Mouse (Mus musculus): ENCODE measurements at regions not wholly inside any gene's neighbourhood (a gene's known extent, or its start where the extent isn't known, plus 50 kb on each side); places are given as distances from the start of the nearest gene placed in this dataset.
A peak's percentile ranks its signal among the peaks of the same experiment; 100 is the strongest.

DNA sequence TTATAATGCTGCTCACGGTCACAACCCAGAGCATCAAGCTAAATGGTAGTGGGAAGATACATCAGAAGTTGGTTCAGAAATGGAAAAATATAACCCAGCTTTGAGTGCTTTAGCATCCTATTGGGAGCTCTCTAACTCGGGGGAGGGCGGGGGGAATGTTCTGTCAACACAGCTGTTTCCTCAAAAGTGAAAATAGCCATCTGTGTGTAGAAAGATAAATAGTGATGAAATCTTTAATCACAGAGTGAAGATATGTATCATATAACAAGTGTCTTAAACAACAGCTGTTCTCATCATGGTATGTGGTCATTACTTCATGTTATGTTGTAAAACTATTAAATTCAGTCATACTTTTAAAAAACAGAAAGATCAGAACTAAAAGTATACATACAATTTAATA, 248.4 kb upstream of the Siglech start:
- H3K27me3 ChIP-seq (replicated peaks): no peaks in the 10 kb centered on the region
- H3K4me1 ChIP-seq: no peaks in the 10 kb centered on the region
- H3K9me3 ChIP-seq: no peaks in the 10 kb centered on the region
- H3K36me3 ChIP-seq (replicated peaks): no peaks in the 10 kb centered on the region
- no peak overlapping the region for H3K4me2 ChIP-seq
- no peak for ATAC-seq (replicated peaks)
- no peak overlapping the region for H3K27ac ChIP-seq
- 78% methylated on average over 3 of the region's 3 CpGs for WGBS
- H3K4me3 ChIP-seq: no peak overlapping the region
- H3K9ac ChIP-seq: no peak overlapping the region

DNA sequence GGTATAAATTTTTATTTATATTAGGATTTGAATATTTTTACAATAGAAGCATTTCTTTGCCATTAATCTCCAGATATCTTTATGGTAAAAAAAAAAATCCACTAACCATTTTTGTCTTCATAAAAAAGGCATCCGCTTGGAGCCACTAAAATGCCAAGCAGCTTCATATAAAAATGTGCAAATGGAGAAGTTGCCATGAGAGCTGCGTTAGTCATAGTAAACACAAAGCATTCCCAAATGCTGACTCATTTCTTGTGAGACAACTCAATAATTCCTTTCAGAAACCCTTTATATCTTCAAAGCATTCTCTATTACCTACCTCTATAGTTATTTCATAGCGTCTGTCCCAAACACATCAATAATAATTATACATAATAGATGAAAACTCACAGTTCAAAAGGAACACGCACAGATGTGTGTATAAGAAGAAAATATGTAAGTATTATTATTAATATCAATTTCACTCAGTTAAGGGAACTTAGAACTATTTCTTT, 228.1 kb upstream of the Siglech start:
- WGBS: 79% methylated on average over 4 of the region's 4 CpGs
- ATAC-seq (replicated peaks): no peak
- H3K9ac ChIP-seq: no peak overlapping the region

DNA sequence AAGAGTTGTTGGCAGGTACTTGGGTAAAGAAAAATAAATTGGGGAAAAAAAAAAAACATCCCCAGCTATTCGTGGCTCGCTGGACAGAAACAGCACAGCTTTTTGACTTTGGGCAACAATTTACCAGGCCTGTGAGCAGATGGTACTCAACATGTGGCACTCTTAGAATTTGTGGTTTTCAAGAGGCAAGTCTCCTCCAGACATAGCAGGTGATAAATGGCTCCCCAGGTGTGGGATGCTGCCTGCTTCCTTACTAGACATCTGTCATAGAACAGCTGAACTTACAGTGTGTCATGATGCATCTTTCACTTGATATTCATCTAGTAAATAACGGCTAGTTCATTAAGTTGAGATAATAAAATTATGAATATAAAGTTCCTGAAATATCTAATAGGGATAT, 218.8 kb upstream of the Siglech start:
- Histone ChIP-seq H3K4me2 (no peak overlapping the region), H3K4me3 (no peak overlapping the region), H3K9me3 (no peaks in the 10 kb centered on the region), H3K27ac (no peak overlapping the region), H3K9ac (no peak overlapping the region), H3K36me3 (replicated peaks) (no peaks in the 10 kb centered on the region), H3K27me3 (replicated peaks) (no peaks in the 10 kb centered on the region), H3K4me1 (no peaks in the 10 kb centered on the region)
- 82% methylated on average over 3 of the region's 3 CpGs for WGBS
- ATAC-seq (replicated peaks): no peak

More for the DNA sequence above, 228.1 kb upstream of the Siglech start:
- no peak overlapping the region for H3K4me2 ChIP-seq
- H3K9me3 ChIP-seq: no peaks in the 10 kb centered on the region
- no peaks in the 10 kb centered on the region for H3K36me3 ChIP-seq (replicated peaks)
- no peaks in the 10 kb centered on the region for H3K27me3 ChIP-seq (replicated peaks)
- H3K4me1 ChIP-seq: no peaks in the 10 kb centered on the region
- no peak overlapping the region for H3K4me3 ChIP-seq
- H3K27ac ChIP-seq: no peak overlapping the region

DNA sequence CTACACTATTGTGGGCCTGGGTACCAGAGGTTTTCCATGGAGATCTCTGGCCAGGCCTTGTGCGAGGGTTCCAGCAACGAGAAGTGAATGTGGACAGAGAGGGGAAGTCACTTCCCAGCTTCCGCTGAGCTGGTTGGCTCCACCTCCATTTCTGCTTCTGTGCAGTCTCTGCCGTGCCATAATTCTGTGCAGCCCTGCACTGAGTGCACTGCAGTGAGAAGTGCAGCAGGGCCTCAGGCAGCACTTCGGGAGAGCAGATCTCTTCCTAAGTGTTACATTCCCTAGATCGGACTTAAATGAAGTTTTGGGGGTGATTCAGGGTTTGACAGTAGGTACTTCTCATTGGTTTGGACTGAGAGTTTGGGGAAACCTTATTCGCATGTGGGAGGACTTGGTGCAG, 194.6 kb upstream of the Siglech start:
- H3K9me3 ChIP-seq: no peaks in the 10 kb centered on the region
- H3K9ac ChIP-seq: no peak overlapping the region
- H3K4me1 ChIP-seq: no peaks in the 10 kb centered on the region
- WGBS: 87% methylated on average over 7 of the region's 7 CpGs
- H3K36me3 ChIP-seq (replicated peaks): no peaks in the 10 kb centered on the region
- no peak for ATAC-seq (replicated peaks)
- no peaks in the 10 kb centered on the region for H3K27me3 ChIP-seq (replicated peaks)
- no peak overlapping the region for H3K27ac ChIP-seq
- H3K4me3 ChIP-seq: no peak overlapping the region
- no peak overlapping the region for H3K4me2 ChIP-seq

DNA sequence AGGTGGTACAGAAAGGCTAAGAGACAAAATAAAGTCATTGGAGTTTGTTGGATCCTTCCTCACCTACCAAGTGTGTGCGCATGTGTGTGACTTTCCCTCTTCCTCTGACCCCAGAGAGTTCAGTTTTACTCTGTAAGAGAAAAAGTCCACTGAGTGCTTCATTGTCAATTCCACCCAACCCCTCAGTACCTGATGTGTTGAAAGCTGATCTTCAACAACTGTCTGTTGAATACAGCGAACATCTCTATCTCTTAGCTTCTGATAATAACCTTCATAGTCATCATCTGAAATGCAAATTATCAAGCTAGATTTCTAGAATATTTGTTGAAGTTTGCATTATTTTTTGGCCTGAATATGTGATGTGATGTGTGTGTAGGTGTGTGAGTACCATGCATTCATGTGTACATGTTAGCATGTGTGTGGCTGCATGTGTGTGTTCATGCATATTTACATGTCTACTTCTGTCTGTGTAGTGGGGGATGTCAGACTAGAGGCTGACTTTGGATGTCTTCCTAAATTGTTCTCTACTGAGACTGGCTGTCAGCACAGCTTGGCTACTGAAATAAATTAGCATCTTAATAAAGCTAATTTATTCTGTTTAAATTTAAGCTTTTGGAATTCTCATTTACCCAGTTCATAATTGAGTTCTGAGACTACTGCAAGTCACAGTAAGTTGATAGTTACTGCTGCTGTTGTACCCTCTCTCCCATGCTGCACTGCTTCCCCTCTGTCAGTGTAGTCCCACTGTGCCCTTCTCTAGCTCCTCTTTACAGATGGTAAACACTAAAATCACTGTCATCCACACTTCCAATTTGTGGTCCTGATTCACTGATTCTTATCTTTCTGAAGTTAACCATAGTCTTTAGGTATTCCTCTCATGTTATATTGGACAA, 186.7 kb upstream of the Siglech start:
- H3K27ac ChIP-seq: no peak overlapping the region
- no peak overlapping the region for H3K4me3 ChIP-seq
- no peak overlapping the region for H3K4me2 ChIP-seq
- no peaks in the 10 kb centered on the region for H3K36me3 ChIP-seq (replicated peaks)
- no peaks in the 10 kb centered on the region for H3K4me1 ChIP-seq
- ATAC-seq (replicated peaks): peak; percentile 82
- no peaks in the 10 kb centered on the region for H3K9me3 ChIP-seq
- WGBS: 91% methylated on average over 2 of the region's 2 CpGs
- no peak overlapping the region for H3K9ac ChIP-seq
- H3K27me3 ChIP-seq (replicated peaks): no peaks in the 10 kb centered on the region

Measured in midbrain, embryonic 15.5 days (tissue).